Mouse (Mus musculus) embryonic facial prominence, embryonic 14.5 days (tissue): Measurements from ENCODE around the gene Fgfr1op. TPM values are rescaled to one million over a fixed set of nuclear protein-coding genes. Genes with fewer than 3 reads are reported as not detected.

Experiments used
- ATAC-seq: fragments of 200-750 bp; cut with Nextera tagmentation; 2 replicates; pipeline ENCODE4 v1.8.0; 2017; ENCODE audit warnings: low read depth, moderate number of reproducible peaks, moderate TSS enrichment
- DNase-seq: peaks from one replicate; pipeline ENCODE4 v3.0.0-alpha.2; 2015; ENCODE audit warnings: low spot score
- H3K27ac ChIP-seq: fragments of 300-500 bp; sonication (generic); replicated peaks from 2 replicates; pipeline ENCODE4 v1.5.1; 2014; ENCODE audit warnings: low read depth, mild to moderate bottlenecking, low read length, moderate library complexity
- H3K27me3 ChIP-seq: fragments of 300-500 bp; sonication (generic); replicated peaks from 2 replicates; pipeline ENCODE4 v1.6.1; 2014; ENCODE audit warnings: low read length; ENCODE audit not compliant: control insufficient read depth, insufficient read depth
- H3K36me3 ChIP-seq: fragments of 300-500 bp; sonication (generic); 2 replicates; pipeline ENCODE4 v1.6.1; 2014; ENCODE audit warnings: low read length, mixed read lengths; ENCODE audit not compliant: control insufficient read depth, insufficient read depth
- H3K4me1 ChIP-seq: fragments of 300-500 bp; sonication (generic); 2 replicates; pipeline ENCODE4 v1.6.1; 2014; ENCODE audit warnings: antibody characterized with exemption, low read length; ENCODE audit not compliant: control insufficient read depth, insufficient read depth
- H3K4me2 ChIP-seq: fragments of 300-500 bp; sonication (generic); 2 replicates; pipeline ENCODE4 v1.6.1; 2014; ENCODE audit warnings: low read depth, mild to moderate bottlenecking, low read length, moderate library complexity, mixed read lengths
- H3K4me3 ChIP-seq: fragments of 300-500 bp; sonication (generic); 2 replicates; pipeline ENCODE4 v1.5.1; 2014; ENCODE audit warnings: low read depth, mild to moderate bottlenecking, low read length
- H3K9ac ChIP-seq: fragments of 300-500 bp; sonication (generic); 2 replicates; pipeline ENCODE4 v1.6.1; 2014; ENCODE audit warnings: low read depth, mild to moderate bottlenecking, low read length, moderate library complexity, mixed read lengths
- H3K9me3 ChIP-seq: fragments of 300-500 bp; sonication (generic); 2 replicates; pipeline ENCODE4 v1.6.1; 2016; ENCODE audit warnings: low read length; ENCODE audit not compliant: control insufficient read depth
- WGBS: fragments of 180-500 bp; shearing (Covaris S2); extraction: QIAGEN DNeasy Blood & Tissue Kit; methylation state at CpG from one replicate; pipeline ENCODE4 v1.1.7; 2014; 5-methylcytosine and 5-hydroxymethylcytosine counted together
- polyA plus RNA-seq: library from polyadenylated mRNA; unstranded; fragments of >200 nt; fragmentation: Nextera tagmentation; extraction: Ambion mirVana; gene quantifications from 2 replicates; pipeline ENCODE4 v1.2.1, GENCODE M21; 2014

The Fgfr1op gene
- polyA plus RNA-seq, 1 experiment from 2014 or later: 32.3 TPM

GRCm38 (mm10) chr17:8239561-8239960 lies 74.3 kb downstream of the Fgfr1op start:
- Histone ChIP-seq H3K36me3 (no peaks in the 10 kb centered on the region), H3K4me2 (no peak overlapping the region), H3K9me3 (no peaks in the 10 kb centered on the region), H3K27ac (no peak overlapping the region), H3K4me1 (no peaks in the 10 kb centered on the region), H3K9ac (no peak overlapping the region), H3K27me3 (no peaks in the 10 kb centered on the region), H3K4me3 (no peak overlapping the region)
- 68% methylated on average over 3 of the region's 3 CpGs for WGBS
- ATAC-seq (no peak), DNase-seq (no peak)

- no peaks in the 10 kb centered on the region for H3K4me1 ChIP-seq
- 59% methylated on average over 4 of the region's 4 CpGs for WGBS
- no peaks in the 10 kb centered on the region for H3K36me3 ChIP-seq
- H3K27ac ChIP-seq: no peak overlapping the region
- H3K9me3 ChIP-seq: no peaks in the 10 kb centered on the region
- DNase-seq (no peak), ATAC-seq (no peak)
- H3K4me2 ChIP-seq: no peak overlapping the region
- H3K4me3 ChIP-seq: no peak overlapping the region
- no peak overlapping the region for H3K9ac ChIP-seq
- H3K27me3 ChIP-seq: no peaks in the 10 kb centered on the region
Observed at GRCm38 (mm10) chr17:8240517-8240916, 75.2 kb downstream of the Fgfr1op start.

- no peaks in the 10 kb centered on the region for H3K4me1 ChIP-seq
- no peak overlapping the region for H3K4me3 ChIP-seq
- DNase-seq (no peak), ATAC-seq (no peak)
- H3K27me3 ChIP-seq: no peaks in the 10 kb centered on the region
- H3K27ac ChIP-seq: no peak overlapping the region
- WGBS: 64% methylated on average over 12 of the region's 12 CpGs
- no peaks in the 10 kb centered on the region for H3K36me3 ChIP-seq
- H3K9ac ChIP-seq: no peak overlapping the region
- no peaks in the 10 kb centered on the region for H3K9me3 ChIP-seq
- no peak overlapping the region for H3K4me2 ChIP-seq
Observed at GRCm38 (mm10) chr17:8241645-8242044, 76.3 kb downstream of the Fgfr1op start.

GRCm38 (mm10) chr17:8242186-8242585 lies 76.9 kb downstream of the Fgfr1op start:
- DNase-seq (no peak), ATAC-seq (no peak)
- no peaks in the 10 kb centered on the region for H3K4me1 ChIP-seq
- 89% methylated on average over 11 of the region's 11 CpGs for WGBS
- no peaks in the 10 kb centered on the region for H3K36me3 ChIP-seq
- no peaks in the 10 kb centered on the region for H3K9me3 ChIP-seq
- H3K27ac ChIP-seq: no peak overlapping the region
- H3K27me3 ChIP-seq: no peaks in the 10 kb centered on the region
- H3K4me3 ChIP-seq: no peak overlapping the region
- no peak overlapping the region for H3K9ac ChIP-seq
- no peak overlapping the region for H3K4me2 ChIP-seq

GRCm38 (mm10) chr17:8244124-8244523 lies 78.8 kb downstream of the Fgfr1op start:
- Histone ChIP-seq H3K27ac (no peak overlapping the region), H3K4me2 (no peak overlapping the region), H3K4me1 (no peaks in the 10 kb centered on the region), H3K4me3 (no peak overlapping the region), H3K36me3 (no peaks in the 10 kb centered on the region), H3K9ac (no peak overlapping the region), H3K9me3 (no peaks in the 10 kb centered on the region), H3K27me3 (no peaks in the 10 kb centered on the region)
- 76% methylated on average over 2 of the region's 2 CpGs for WGBS
- no peak for DNase-seq
- ATAC-seq: no peak

- 76% methylated on average over 4 of the region's 4 CpGs for WGBS
- Histone ChIP-seq H3K9me3 (no peaks in the 10 kb centered on the region), H3K36me3 (no peaks in the 10 kb centered on the region), H3K4me2 (no peak overlapping the region), H3K27ac (no peak overlapping the region), H3K9ac (no peak overlapping the region), H3K4me3 (no peak overlapping the region), H3K27me3 (no peaks in the 10 kb centered on the region), H3K4me1 (no peaks in the 10 kb centered on the region)
- DNase-seq: peak; percentile 31
- ATAC-seq: peak; percentile 84
Observed at GRCm38 (mm10) chr17:8246102-8246754, 80.9 kb downstream of the Fgfr1op start.

Other genes starting within 250 kb of the Fgfr1op start
- gene Tagap, start 239.5 kb upstream of the Fgfr1op start, polyA plus RNA-seq: 0.63 TPM in 2 replicates
- gene Rsph3a, start 219.9 kb upstream of the Fgfr1op start, polyA plus RNA-seq: 51.8 and 55.6 TPM in 2 replicates
- not detected in 2 replicates for gene Gm49673, start 17.7 kb upstream of the Fgfr1op start, polyA plus RNA-seq
- 28.4 and 33.9 TPM in 2 replicates for gene Rnaset2a, start 17.4 kb upstream of the Fgfr1op start, polyA plus RNA-seq
- gene Ccr6, start 70.5 kb downstream of the Fgfr1op start, polyA plus RNA-seq: 0.18 TPM in 1 of 2 replicates, not detected in the other
- gene Mpc1, start 117.4 kb downstream of the Fgfr1op start, polyA plus RNA-seq: 188 and 209 TPM in 2 replicates
- gene Sft2d1, start 145.6 kb downstream of the Fgfr1op start, polyA plus RNA-seq: 65.9 and 72.2 TPM in 2 replicates
- 1.0 TPM in 2 replicates for gene Prr18, start 172.0 kb downstream of the Fgfr1op start, polyA plus RNA-seq
- 0.46 and 0.47 TPM in 2 replicates for gene T2, start 190.5 kb downstream of the Fgfr1op start, polyA plus RNA-seq